Mouse (Mus musculus) liver, embryonic 14.5 days (tissue): Measurements from ENCODE around the gene Cemip2.

Source experiments
- CTCF ChIP-seq: IDR thresholded peaks from 2 replicates; pipeline ENCODE4 v1.5.1; 2016; ENCODE audit warnings: antibody characterized with exemption, low read depth, control low read depth
- EP300 ChIP-seq: IDR thresholded peaks from 2 replicates; pipeline ENCODE4 v1.6.1; 2016; ENCODE audit warnings: antibody characterized with exemption, low read depth

- TF ChIP-seq CTCF (no peak), EP300 (no peak)
Measured at GRCm38 (mm10) chr19:21791826-21792225, 13.7 kb downstream of the Cemip2 start.
